Mouse (Mus musculus) intestine, embryonic 15.5 days (tissue): Measurements from ENCODE around the gene Cpne5. TPM values are rescaled to one million over a fixed set of nuclear protein-coding genes. Genes with fewer than 3 reads are reported as not detected.
A peak's percentile ranks its signal among the peaks of the same experiment; 100 is the strongest.
"Not testable (repeated sequence)": the region's sequence is repeated elsewhere in the genome, so short reads cannot be mapped to it uniquely, and the experiment has no call there.

Experiments
- ATAC-seq: fragments of 200-750 bp; cut with Nextera tagmentation; 2 replicates; pipeline ENCODE4 v1.8.0; 2017; ENCODE audit warnings: moderate TSS enrichment, moderate library complexity
- H3K27ac ChIP-seq: fragments of 300-500 bp; sonication (generic); 2 replicates; pipeline ENCODE4 v1.5.1; 2015; ENCODE audit warnings: mild to moderate bottlenecking, inconsistent platforms
- H3K27me3 ChIP-seq: fragments of 300-500 bp; sonication (generic); replicated peaks from 2 replicates; pipeline ENCODE4 v1.6.1; 2015; ENCODE audit warnings: inconsistent platforms
- H3K36me3 ChIP-seq: fragments of 300-500 bp; sonication (generic); 2 replicates; pipeline ENCODE4 v1.6.1; 2015; ENCODE audit warnings: inconsistent platforms
- H3K4me1 ChIP-seq: fragments of 300-500 bp; sonication (generic); replicated peaks from 2 replicates; pipeline ENCODE4 v1.6.1; 2015; ENCODE audit warnings: inconsistent platforms
- H3K4me2 ChIP-seq: fragments of 300-500 bp; sonication (generic); replicated peaks from 2 replicates; pipeline ENCODE4 v1.6.1; 2015; ENCODE audit warnings: mild to moderate bottlenecking, inconsistent platforms
- H3K4me3 ChIP-seq: fragments of 300-500 bp; sonication (generic); replicated peaks from 2 replicates; pipeline ENCODE4 v1.5.1; 2015; ENCODE audit warnings: inconsistent platforms
- H3K9ac ChIP-seq: fragments of 300-500 bp; sonication (generic); 2 replicates; pipeline ENCODE4 v1.6.1; 2015; ENCODE audit warnings: inconsistent platforms
- H3K9me3 ChIP-seq: fragments of 300-500 bp; sonication (generic); 2 replicates; pipeline ENCODE4 v1.6.1; 2016; ENCODE audit warnings: inconsistent platforms
- WGBS: fragments of 180-500 bp; shearing (Covaris S2); methylation state at CpG from one replicate; pipeline ENCODE4 v1.1.7; 2015; 5-methylcytosine and 5-hydroxymethylcytosine counted together
- polyA plus RNA-seq: library from polyadenylated mRNA; unstranded; fragments of >200 nt; fragmentation: Nextera tagmentation; extraction: Ambion mirVana; gene quantifications from 2 replicates; pipeline ENCODE4 v1.2.1, GENCODE M21; 2015

Cpne5 gene
- polyA plus RNA-seq, 1 experiment from 2014 or later: 8.3 TPM

DNA sequence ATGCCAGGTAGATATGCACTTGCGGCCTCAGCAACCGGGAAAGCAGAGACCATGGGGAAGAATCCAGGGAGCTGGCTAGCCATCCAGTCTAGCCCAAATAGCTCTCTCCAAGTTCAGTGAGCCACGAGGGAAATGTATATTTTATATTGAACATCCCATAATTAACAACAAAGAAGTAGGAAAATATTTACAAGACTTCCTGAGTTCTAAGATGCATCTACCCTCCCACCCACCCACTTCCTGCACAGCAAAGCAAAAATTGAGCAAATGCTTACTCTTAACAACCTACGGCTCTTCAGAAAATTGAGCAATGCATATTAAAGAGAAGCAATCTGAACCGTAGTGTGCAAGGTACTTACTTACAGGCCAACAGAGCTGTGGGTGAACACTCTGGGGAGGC, 26.8 kb upstream of the Cpne5 start:
- no peaks in the 10 kb centered on the region for H3K27me3 ChIP-seq
- H3K9ac ChIP-seq: peak overlapping the region; percentile 81
- 79% methylated on average over 5 of the region's 5 CpGs for WGBS
- H3K9me3 ChIP-seq: no peaks in the 10 kb centered on the region
- H3K27ac ChIP-seq: peak overlapping the region; percentile 99
- 0 out of 2 replicates have a peak, but pooled peaks cover 4% of the 10 kb centered on the region for H3K36me3 ChIP-seq
- H3K4me3 ChIP-seq: no peak overlapping the region
- peaks cover 29% of the 10 kb centered on the region for H3K4me1 ChIP-seq
- H3K4me2 ChIP-seq: peak overlapping the region; percentile 74
- ATAC-seq: no peak

DNA sequence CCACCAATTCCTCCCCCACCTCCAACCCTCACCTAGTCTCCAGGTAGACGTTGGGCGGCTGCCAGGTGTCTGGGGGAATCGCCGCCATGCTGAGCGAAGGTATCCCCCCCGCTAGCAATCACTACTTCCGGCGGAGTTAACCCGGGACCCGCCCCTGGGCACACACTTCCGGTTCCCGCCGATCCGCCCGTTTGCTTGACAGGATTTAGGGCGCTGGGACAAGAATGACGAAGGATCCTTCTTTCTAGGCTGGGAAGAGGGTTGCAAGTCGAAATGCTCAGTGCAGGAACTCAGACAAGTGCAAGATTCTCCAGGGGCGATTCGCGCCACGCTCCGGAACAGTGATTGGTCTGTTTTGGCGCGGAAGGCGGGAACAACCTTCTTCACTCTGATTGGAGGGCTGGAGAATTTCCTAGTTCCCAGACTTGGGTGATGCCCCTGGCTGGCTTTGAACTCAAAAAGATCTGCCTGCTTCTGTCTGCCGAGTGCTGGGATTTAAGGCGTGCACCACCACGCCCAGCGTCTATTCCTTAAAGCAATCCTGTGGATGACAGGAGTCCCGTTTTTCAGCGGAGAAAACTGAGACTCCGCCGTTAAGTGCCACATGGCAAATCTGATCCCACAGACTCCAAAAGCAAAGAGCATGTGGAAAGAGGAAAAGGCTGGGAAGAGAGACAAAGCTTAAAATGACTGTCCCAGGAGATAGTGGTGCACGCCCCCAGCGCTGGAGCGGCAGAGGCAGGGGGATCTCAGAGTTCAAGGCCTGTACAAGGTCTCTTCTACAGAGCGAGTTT, 26.1 kb upstream of the Cpne5 start, which contains the start of gene Ppil1:
Gene Ppil1 (minus strand): TSS at position 347 of the 794 bp plus-strand sequence.
- peaks cover 31% of the 10 kb centered on the region for H3K4me1 ChIP-seq
- H3K27ac ChIP-seq: peak within 1 kb of the TSS; percentile 99
- H3K36me3 ChIP-seq: 0 out of 2 replicates have a peak, but pooled peaks cover 4% of the 10 kb centered on the region
- H3K4me2 ChIP-seq: peak within 1 kb of the TSS; percentile 74
- peak; percentile 72 for ATAC-seq
- H3K9ac ChIP-seq: peak within 1 kb of the TSS; percentile 81
- 6% methylated on average over 38 of the region's 38 CpGs for WGBS
- H3K4me3 ChIP-seq: peak within 1 kb of the TSS; percentile 90
- H3K27me3 ChIP-seq: no peaks in the 10 kb centered on the region
- no peaks in the 10 kb centered on the region for H3K9me3 ChIP-seq

DNA sequence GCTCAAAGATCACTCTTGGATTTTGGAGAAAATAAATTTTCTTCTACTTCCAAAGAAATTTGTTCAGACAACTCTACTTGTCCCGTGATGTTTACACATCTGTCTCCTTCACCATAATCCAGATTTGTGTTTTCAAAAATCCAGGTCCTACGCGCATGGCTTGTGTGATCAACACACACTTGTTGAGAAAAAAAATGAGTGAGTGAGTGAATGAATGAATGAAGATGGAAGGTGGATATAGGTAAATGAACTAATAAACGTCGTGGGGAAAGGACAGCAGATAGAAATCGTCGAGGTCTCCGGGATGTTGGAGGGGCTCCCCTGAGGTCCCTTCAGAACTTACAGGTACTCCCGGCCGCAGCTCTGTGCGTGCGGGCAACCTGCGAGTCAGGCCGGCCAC, 25.4 kb upstream of the Cpne5 start:
- under 1% methylated on average over 14 of the region's 14 CpGs for WGBS
- Histone ChIP-seq H3K27me3 (no peaks in the 10 kb centered on the region), H3K27ac (peak overlapping the region; percentile 99), H3K4me3 (peak overlapping the region; percentile 90), H3K9me3 (no peaks in the 10 kb centered on the region), H3K9ac (peak overlapping the region; percentile 81), H3K36me3 (peaks cover 5% of the 10 kb centered on the region), H3K4me2 (peak overlapping the region; percentile 74), H3K4me1 (peaks cover 31% of the 10 kb centered on the region)
- peak; percentile 16 for ATAC-seq

DNA sequence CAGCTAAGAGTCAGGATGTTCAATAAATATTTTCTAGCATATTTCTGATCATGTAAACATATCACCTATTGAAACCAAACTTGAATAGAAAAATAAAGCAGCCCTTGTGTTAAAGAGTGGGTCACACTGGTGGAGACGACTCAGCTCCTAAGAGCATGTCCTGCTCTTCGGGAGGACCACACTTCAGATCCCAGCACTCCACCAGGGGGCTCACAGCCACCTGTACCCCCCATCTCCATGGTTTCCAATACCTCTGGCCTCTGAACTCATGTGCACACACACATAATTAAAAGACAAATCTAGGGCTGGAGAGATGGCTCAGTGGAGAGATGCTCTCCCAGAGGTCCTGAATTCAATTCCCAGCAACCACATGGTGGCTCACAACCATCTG, 24.3 kb upstream of the Cpne5 start:
- WGBS: 51% methylated on average over 2 of the region's 2 CpGs
- ATAC-seq: no peak
- Histone ChIP-seq H3K27me3 (no peaks in the 10 kb centered on the region), H3K4me3 (peak overlapping the region; percentile 90; the same call in 1 of the 2 replicates), H3K36me3 (peaks cover 16% of the 10 kb centered on the region), H3K9me3 (no peaks in the 10 kb centered on the region), H3K27ac (no peak overlapping the region), H3K4me2 (peak overlapping the region; percentile 74), H3K4me1 (peaks cover 37% of the 10 kb centered on the region), H3K9ac (0 out of 2 replicates have a peak overlapping the region, but pooled peaks have one; percentile 11)

DNA sequence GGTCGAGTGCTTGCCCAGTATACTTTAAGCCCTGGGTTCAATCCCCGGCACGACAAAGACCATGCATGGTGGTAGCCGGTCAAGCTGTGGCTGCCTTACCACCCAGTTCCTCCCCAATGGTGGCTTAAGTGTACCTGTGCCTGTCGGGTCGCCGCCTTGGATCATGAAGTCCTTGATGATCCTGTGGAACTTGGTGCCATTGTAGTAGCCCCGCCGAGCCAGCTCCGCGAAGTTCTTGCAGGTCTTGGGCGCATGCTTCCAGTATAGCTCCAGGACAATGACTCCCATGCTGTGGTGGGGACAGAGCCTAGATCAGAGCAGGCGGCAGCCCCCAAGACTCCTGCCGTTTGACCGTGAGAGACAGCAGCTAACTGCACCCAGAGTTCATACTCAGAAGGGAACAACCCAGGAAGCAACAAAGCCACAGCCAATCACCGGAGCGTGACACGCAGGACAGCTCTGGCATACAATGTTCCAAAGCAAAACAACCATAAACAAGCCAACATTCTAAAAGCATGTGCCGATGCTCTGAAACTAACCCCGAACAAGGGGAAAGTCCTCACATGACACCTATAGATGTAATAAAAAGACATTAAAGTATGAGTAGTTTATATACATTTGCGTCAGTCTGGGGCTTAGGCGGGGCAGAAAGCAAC, 23.8 kb upstream of the Cpne5 start:
- Histone ChIP-seq H3K4me1 (peaks cover 37% of the 10 kb centered on the region), H3K4me3 (no peak overlapping the region; the same call in 1 of the 2 replicates)

DNA sequence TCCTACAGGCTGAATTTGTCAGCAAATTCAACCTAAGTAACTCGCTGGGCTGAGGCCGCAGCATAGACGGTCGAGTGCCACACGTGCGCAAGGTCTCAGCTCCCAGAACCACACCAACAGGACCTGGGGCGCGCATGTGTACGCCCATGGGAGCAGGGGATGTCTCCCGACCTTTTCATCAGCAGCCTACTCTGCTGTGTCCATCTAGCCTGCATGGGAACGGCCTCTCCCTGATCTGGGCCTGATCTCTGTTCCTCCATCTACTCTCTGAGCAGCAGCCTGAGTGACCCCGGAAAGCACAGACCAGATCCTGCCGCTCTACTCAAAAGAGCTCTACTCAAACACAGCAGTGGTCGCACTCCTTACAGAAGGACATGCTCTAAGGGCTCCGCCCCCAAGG, 22.5 kb upstream of the Cpne5 start:
- peaks cover 26% of the 10 kb centered on the region for H3K36me3 ChIP-seq
- no peak for ATAC-seq
- no peaks in the 10 kb centered on the region for H3K27me3 ChIP-seq
- 89% methylated on average over 15 of the region's 15 CpGs for WGBS
- no peak overlapping the region for H3K27ac ChIP-seq
- H3K4me1 ChIP-seq: peaks cover 37% of the 10 kb centered on the region
- H3K9ac ChIP-seq: no peak overlapping the region
- no peak overlapping the region for H3K4me2 ChIP-seq
- H3K4me3 ChIP-seq: no peak overlapping the region
- no peaks in the 10 kb centered on the region for H3K9me3 ChIP-seq

More for the DNA sequence above, 23.8 kb upstream of the Cpne5 start:
- H3K9me3 ChIP-seq: no peaks in the 10 kb centered on the region
- ATAC-seq: no peak
- H3K4me2 ChIP-seq: peak overlapping the region; percentile 74
- H3K27me3 ChIP-seq: no peaks in the 10 kb centered on the region
- 85% methylated on average over 22 of the region's 22 CpGs for WGBS
- H3K9ac ChIP-seq: 0 out of 2 replicates have a peak overlapping the region, but pooled peaks have one; percentile 11
- H3K36me3 ChIP-seq: peaks cover 20% of the 10 kb centered on the region
- peak overlapping the region; percentile 17; the same call in 1 of the 2 replicates for H3K27ac ChIP-seq

DNA sequence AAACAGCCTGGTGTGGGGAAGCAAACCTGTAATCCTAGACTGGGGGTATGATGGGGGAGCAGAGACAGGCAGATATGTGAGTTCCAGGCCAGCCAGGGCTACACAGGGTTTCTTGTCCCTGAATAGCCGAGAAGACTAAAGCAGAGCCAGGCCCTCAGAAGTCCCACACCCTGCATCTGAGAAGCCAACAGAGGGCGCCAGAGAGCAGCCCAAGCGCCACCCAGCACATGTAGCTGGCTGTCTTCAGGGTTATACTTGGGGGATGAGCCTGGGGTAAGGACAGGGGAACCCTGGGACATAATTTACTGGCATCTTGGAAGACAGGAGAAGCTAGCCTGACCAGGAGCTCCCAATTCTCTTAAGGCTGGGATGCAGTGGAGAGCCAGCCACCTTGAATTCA, 21.5 kb upstream of the Cpne5 start:
- no peaks in the 10 kb centered on the region for H3K9me3 ChIP-seq
- no peak overlapping the region for H3K4me3 ChIP-seq
- H3K27ac ChIP-seq: no peak overlapping the region
- peak; percentile 46; the same call in 1 of the 2 replicates for ATAC-seq
- no peak overlapping the region for H3K4me2 ChIP-seq
- H3K36me3 ChIP-seq: peaks cover 26% of the 10 kb centered on the region
- peaks cover 35% of the 10 kb centered on the region for H3K4me1 ChIP-seq
- H3K27me3 ChIP-seq: no peaks in the 10 kb centered on the region
- no peak overlapping the region for H3K9ac ChIP-seq
- WGBS: 7% methylated on average over 3 of the region's 3 CpGs

DNA sequence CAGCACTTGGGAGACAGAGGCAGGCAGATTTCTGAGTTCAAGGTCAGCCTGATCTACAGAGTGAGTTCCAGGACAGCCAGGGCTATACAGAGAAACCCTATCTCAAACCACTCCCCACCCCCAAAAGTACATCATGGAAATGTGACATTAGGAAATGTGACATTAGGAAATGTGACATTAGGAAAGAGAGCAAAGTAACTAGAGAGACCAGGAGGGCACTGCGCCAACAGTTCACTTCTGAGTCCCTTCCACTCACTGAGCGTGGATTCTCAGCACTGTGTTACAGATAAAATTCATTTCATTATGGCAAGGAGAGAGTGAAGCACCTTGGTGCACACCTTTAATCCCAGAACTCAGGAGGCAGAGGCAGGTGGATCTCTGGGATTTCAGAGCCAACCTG, 21.0 kb upstream of the Cpne5 start:
- Histone ChIP-seq H3K36me3 (peaks cover 31% of the 10 kb centered on the region), H3K4me1 (peaks cover 32% of the 10 kb centered on the region), H3K4me2 (no peak overlapping the region), H3K27ac (no peak overlapping the region), H3K9ac (no peak overlapping the region), H3K4me3 (no peak overlapping the region), H3K27me3 (no peaks in the 10 kb centered on the region), H3K9me3 (no peaks in the 10 kb centered on the region)
- ATAC-seq: no peak
- WGBS: 89% methylated on average over 2 of the region's 2 CpGs

DNA sequence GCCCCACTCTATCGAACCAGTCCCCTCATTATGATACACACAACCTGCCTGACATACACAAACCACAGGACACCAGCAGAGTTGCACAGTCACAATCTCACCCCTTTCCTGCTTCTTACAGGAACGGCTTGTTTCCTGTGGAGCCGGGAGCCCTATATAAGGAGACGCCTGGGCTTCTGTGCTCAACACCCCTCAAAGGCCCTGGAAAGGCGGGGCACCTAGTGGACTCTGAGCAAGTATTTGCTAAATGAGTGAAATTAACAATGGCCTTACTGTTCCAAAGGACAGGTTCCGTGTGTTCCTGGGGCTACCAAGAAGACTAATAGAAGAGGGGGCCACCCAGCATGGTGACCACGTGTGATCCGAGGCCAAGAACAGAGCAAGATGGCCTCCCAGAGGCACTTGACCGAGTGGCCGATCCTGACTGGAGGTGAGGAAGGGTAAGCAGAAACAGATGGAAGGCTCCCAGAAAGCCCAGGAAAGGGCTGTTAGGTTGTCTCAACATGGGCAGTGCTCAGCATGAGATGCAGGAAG, 20.1 kb upstream of the Cpne5 start:
- Histone ChIP-seq H3K27ac (peak overlapping the region; percentile 3; the same call in 1 of the 2 replicates), H3K27me3 (no peaks in the 10 kb centered on the region), H3K4me3 (no peak overlapping the region), H3K9me3 (no peaks in the 10 kb centered on the region), H3K4me2 (no peak overlapping the region), H3K4me1 (peaks cover 32% of the 10 kb centered on the region), H3K9ac (no peak overlapping the region), H3K36me3 (peaks cover 34% of the 10 kb centered on the region)
- 75% methylated on average over 10 of the region's 10 CpGs for WGBS
- peak; percentile 30; the same call in 1 of the 2 replicates for ATAC-seq

DNA sequence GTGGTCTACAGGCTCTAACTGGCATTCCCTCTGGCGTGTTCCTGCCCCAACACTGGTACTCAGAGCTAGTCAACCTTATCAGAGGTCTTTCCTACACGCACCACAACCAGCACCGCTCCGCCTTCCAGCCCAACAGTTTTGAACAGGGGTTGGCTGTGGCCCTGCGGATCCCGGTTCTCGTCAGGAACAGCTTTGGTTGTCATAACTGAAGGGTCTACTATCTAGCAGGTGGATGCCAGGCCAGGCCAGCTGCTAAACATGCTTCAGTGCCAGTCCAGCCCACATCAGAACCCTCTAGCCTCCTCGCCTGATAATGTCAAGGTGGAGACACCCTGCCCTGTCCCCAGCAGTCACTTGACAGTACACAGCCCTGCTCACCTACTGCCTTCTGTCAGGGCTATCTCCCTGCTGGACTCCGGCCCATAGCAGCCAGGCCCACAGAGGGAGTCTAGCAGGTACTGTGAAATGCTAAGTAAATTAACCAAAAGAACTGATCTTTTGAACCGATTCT, 19.1 kb upstream of the Cpne5 start:
- Histone ChIP-seq H3K27me3 (no peaks in the 10 kb centered on the region), H3K9me3 (no peaks in the 10 kb centered on the region), H3K9ac (no peak overlapping the region), H3K4me1 (peaks cover 30% of the 10 kb centered on the region), H3K4me3 (no peak overlapping the region), H3K4me2 (no peak overlapping the region), H3K36me3 (peaks cover 38% of the 10 kb centered on the region), H3K27ac (no peak overlapping the region)
- 90% methylated on average over 10 of the region's 10 CpGs for WGBS
- no peak for ATAC-seq

DNA sequence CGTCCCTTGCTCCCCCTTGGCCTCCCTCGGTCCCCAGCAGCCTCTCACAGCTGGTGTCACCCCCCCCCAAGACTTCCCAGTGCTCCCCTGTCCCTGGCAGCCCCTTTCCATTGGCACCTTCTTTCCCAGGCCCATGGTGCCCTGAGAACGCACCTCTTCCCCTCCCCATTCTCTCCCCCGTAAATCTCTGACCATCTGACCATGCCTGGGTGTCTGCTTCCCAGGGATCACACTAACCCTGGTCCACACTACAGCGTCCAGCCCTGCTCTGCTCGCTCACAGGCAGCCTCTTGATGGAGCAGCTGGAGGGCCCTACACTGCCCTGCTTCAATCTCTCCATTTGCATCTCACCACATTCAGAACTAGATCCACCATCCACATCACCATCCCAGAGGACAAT, 18.5 kb upstream of the Cpne5 start:
- Histone ChIP-seq H3K27ac (no peak overlapping the region), H3K36me3 (peaks cover 43% of the 10 kb centered on the region), H3K9me3 (no peaks in the 10 kb centered on the region), H3K27me3 (no peaks in the 10 kb centered on the region), H3K4me1 (peaks cover 30% of the 10 kb centered on the region), H3K9ac (no peak overlapping the region), H3K4me2 (no peak overlapping the region), H3K4me3 (no peak overlapping the region)
- ATAC-seq: no peak
- 84% methylated on average over 6 of the region's 6 CpGs for WGBS

DNA sequence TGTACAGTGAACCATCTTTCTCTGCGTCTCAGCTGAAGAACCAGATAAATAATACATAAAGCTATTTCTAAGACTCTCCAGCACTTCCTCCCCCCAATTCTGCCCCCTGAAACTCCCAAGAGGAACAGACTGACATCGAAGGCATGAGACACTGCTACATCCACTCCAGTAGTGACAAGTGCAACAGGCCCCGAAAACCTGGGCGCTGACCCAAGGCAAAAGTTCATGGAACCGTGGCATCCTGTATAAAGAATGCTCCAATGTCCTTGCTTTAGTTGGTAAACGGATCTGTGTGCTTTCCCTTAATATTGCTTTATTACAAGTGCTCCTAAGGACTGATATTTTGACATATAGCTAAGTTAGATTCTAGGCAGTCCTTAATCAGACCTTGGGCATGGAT, 16.8 kb upstream of the Cpne5 start:
- H3K27ac ChIP-seq, H3K4me3 ChIP-seq, H3K4me2 ChIP-seq, H3K9ac ChIP-seq, H3K27me3 ChIP-seq, ATAC-seq, H3K9me3 ChIP-seq: not testable (repeated sequence)
- Histone ChIP-seq H3K4me1 (peaks cover 25% of the 10 kb centered on the region), H3K36me3 (peaks cover 51% of the 10 kb centered on the region)
- whole genome bisulfite sequencing: 86% methylated on average over 6 of the region's 6 CpGs
